Mouse (Mus musculus) cerebellum, adult 2 months (tissue): ENCODE data around the gene Ppt2.

Experiments used
- CTCF ChIP-seq: fragments of 200-500 bp; IDR thresholded peaks from 2 replicates; pipeline ENCODE4 v1.5.1; 2011; ENCODE audit warnings: low read depth, mild to moderate bottlenecking, control low read depth, low read length, moderate library complexity, borderline replicate concordance; ENCODE audit not compliant: insufficient read depth
- POLR2A ChIP-seq: fragments of 200-500 bp; IDR thresholded peaks from 2 replicates; pipeline ENCODE4 v1.6.1; 2011; ENCODE audit warnings: low read length, control low read depth, borderline replicate concordance; ENCODE audit not compliant: insufficient read depth

- TF ChIP-seq POLR2A (no peak), CTCF (no peak)
These were observed 20.3 kb downstream of the Ppt2 start for GRCm38 (mm10) chr17:34607997-34608396.
